ENCODE assay signal across 12 mouse cellular contexts in genomic region chr4:57538029-57538688, GRCm38 (mm10). TPM values are rescaled to one million over a fixed set of nuclear protein-coding genes. Genes with fewer than 3 reads are reported as not detected.
DNase-seq lines count a peak whose midpoint lies in the region; ATAC-seq and TF ChIP-seq lines count a peak whose summit lies in the region.
"Had no signal": no experiment of that assay in that cellular context is flagged by ENCODE, and none has a peak within 500 bp of the region (broad histone marks: within the 10 kb centered on the region; RNA-seq: fewer than 3 reads in every experiment).

No protein-coding gene starts in this region.

- no peaks in the 10 kb centered on the region for H3K27me3 ChIP-seq in heart, embryonic 15.5 days
- no peaks in the 10 kb centered on the region for H3K27me3 ChIP-seq in lung, postnatal 0 days (replicated peaks; ENCODE audit: insufficient read depth, low read length)

- no peak for TF ChIP-seq POLR2A in embryonic fibroblast, embryonic 13.5 days (IDR thresholded peaks at IDR 0.05; ENCODE audit: low read depth, low read length)

- WGBS in heart, embryonic 15.5 days: 9% methylated on average over 4 of the region's 4 CpGs
- WGBS in lung, postnatal 0 days: 4% methylated on average over 4 of the region's 4 CpGs

- H3K9me3 ChIP-seq in heart, embryonic 15.5 days (replicated peaks): no peaks in the 10 kb centered on the region
- no peaks in the 10 kb centered on the region for H3K9me3 ChIP-seq in lung, postnatal 0 days (ENCODE audit: low read length)

- no peak overlapping the region for H3K4me2 ChIP-seq in heart, embryonic 15.5 days
- no peak overlapping the region for H3K4me2 ChIP-seq in lung, postnatal 0 days (replicated peaks; ENCODE audit: low read depth, low read length)
- H3K4me2 ChIP-seq: liver, embryonic 11.5 days had no signal

- no peak for TF ChIP-seq CTCF in embryonic fibroblast, embryonic 13.5 days (IDR thresholded peaks at IDR 0.05; ENCODE audit: borderline replicate concordance, insufficient read depth, low read length)
- TF ChIP-seq CTCF in lung, postnatal 0 days (IDR thresholded peaks at IDR 0.05): no peak

- H3K36me3 ChIP-seq in heart, embryonic 15.5 days: no peaks in the 10 kb centered on the region
- no peaks in the 10 kb centered on the region for H3K36me3 ChIP-seq in lung, postnatal 0 days (ENCODE audit: insufficient read depth, low read length)

- intact Hi-C loops in heart, postnatal 36 days (cut with DNase I): no loop called here

- peaks cover 34% of the 10 kb centered on the region for H3K4me1 ChIP-seq in heart, embryonic 15.5 days (replicated peaks)
- H3K4me1 ChIP-seq in embryonic fibroblast, embryonic 13.5 days (ENCODE audit: control insufficient read depth, insufficient read depth, low read length): peaks cover 5% of the 10 kb centered on the region; the same call in 1 of the 2 replicates
- peaks cover 3% of the 10 kb centered on the region; the same call in 1 of the 2 replicates for H3K4me1 ChIP-seq in lung, postnatal 0 days (ENCODE audit: insufficient read depth, low read depth, low read length)

- peak; percentile 79 for ATAC-seq in heart, embryonic 15.5 days (replicated peaks; ENCODE audit: insufficient number of reproducible peaks, insufficient read depth, low FRiP score, low read depth)
- peak; percentile 86 for ATAC-seq in lung, postnatal 0 days
- ATAC-seq: forebrain, embryonic 16.5 days had no signal

- no peak for DNase-seq in heart, postnatal 36 days
- DNase-seq in NIH3T3 (ENCODE audit: low read depth): peak; percentile 86
- peak; percentile 76 for DNase-seq in lung, postnatal 0 days (ENCODE audit: low spot score)
- no peak for DNase-seq in right cerebral cortex, adult 18-20 months
- no peak for DNase-seq in T-cell, adult 2 months (ENCODE audit: low spot score)
- DNase-seq in cerebellum, postnatal 25 days: no peak
- DNase-seq: cerebellum, adult 2 months; kidney, postnatal 36 days had no signal

- TF ChIP-seq EP300 in lung, postnatal 0 days (IDR thresholded peaks at IDR 0.05): 0 out of 2 replicates have a peak, but pooled peaks have one; percentile 19

- H3K9ac ChIP-seq in heart, embryonic 15.5 days: 0 out of 2 replicates have a peak overlapping the region, but pooled peaks have one; percentile 11
- no peak overlapping the region for H3K9ac ChIP-seq in lung, postnatal 0 days (replicated peaks; ENCODE audit: low read depth)

- peak overlapping the region; percentile 86 for H3K27ac ChIP-seq in heart, embryonic 15.5 days
- peak overlapping the region; percentile 7; the same call in 1 of the 2 replicates for H3K27ac ChIP-seq in embryonic fibroblast, embryonic 13.5 days (ENCODE audit: insufficient read depth, low read length)
- no peak overlapping the region for H3K27ac ChIP-seq in lung, postnatal 0 days (ENCODE audit: low read length)

- H3K4me3 ChIP-seq in heart, embryonic 15.5 days: no peak overlapping the region
- H3K4me3 ChIP-seq in embryonic fibroblast, embryonic 13.5 days (ENCODE audit: insufficient read depth, low read length): no peak overlapping the region
- no peak overlapping the region for H3K4me3 ChIP-seq in lung, postnatal 0 days (ENCODE audit: low read depth, low read length)

RNA-seq across cellular contexts. Expression of gene Pakap, which starts 29.8 kb away (rescaled TPM):
- polyA plus RNA-seq in heart, embryonic 15.5 days (2015; fragmentation: Nextera tagmentation; extraction: Ambion mirVana): 57.1 and 57.8 TPM in 2 replicates
- total RNA-seq in heart, postnatal 36 days (2021): 10 to 100 TPM; 33.1 to 33.7 TPM
- 14.7 and 26.4 TPM in 2 replicates for polyA plus RNA-seq in embryonic fibroblast, embryonic 13.5 days (2011; ENCODE audit: insufficient read length, low read depth, missing spikeins)
- 60.5 and 68.6 TPM in 2 replicates for polyA plus RNA-seq in lung, postnatal 0 days (2015; fragmentation: Nextera tagmentation; extraction: Ambion mirVana)

Comparison
In these comparisons a context has a peak if more than half of its experiments do, and no peak if none do; other contexts are left out.
1. DNase-seq: peak in NIH3T3 (single experiment) and lung, postnatal 0 days (single experiment); none in heart, postnatal 36 days (0 of 2), right cerebral cortex, adult 18-20 months (single experiment), T-cell, adult 2 months (single experiment) and cerebellum, postnatal 25 days (0 of 2).